Mouse (Mus musculus): ENCODE measurements around the gene Gpr162. TPM values are rescaled to one million over a fixed set of nuclear protein-coding genes. Genes with fewer than 3 reads are reported as not detected.
A peak's percentile ranks its signal among the peaks of the same experiment; 100 is the strongest.
"Not testable (repeated sequence)": the region's sequence is repeated elsewhere in the genome, so short reads cannot be mapped to it uniquely, and the experiment has no call there.

Gene Gpr162
- polyA plus RNA-seq, 1 experiment from 2014 or later, result 1.2 TPM

GRCm38 (mm10) chr6:124811701-124812560 lies 51.9 kb downstream of the Gpr162 start:
- Histone ChIP-seq H3K4me1 (peaks cover 56% of the 10 kb centered on the region), H3K27me3 (ENCODE audit: low read depth, poor library complexity, severe bottlenecking) (no peaks in the 10 kb centered on the region), H3K4me3 (peak overlapping the region; percentile 69), H3K36me3 (peaks cover 55% of the 10 kb centered on the region), H3K9me3 (replicated peaks) (no peaks in the 10 kb centered on the region), H3K27ac (peak overlapping the region; percentile 95; the same call in 1 of the 2 replicates)
- 86% methylated on average over 24 of the region's 24 CpGs for WGBS
- DNase-seq (ENCODE audit: low spot score), result no peak

DNA sequence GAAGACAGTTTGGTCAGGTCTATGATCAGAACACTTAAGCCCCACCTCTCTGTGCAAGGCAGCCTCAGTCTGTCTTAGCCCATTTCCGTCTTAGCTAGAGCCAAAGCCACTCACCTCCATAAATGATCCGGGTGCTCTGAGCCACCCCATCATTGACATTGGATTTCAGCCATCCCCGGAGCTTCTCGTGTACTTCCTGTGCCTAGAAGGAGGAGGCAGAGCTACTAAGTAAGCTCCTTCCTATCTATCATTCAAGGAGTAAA lies 52.4 kb downstream of the Gpr162 start:
- Histone ChIP-seq H3K4me1 (peaks cover 60% of the 10 kb centered on the region), H3K36me3 (peaks cover 49% of the 10 kb centered on the region), H3K9me3 (replicated peaks) (no peaks in the 10 kb centered on the region), H3K27me3 (ENCODE audit: low read depth, poor library complexity, severe bottlenecking) (no peaks in the 10 kb centered on the region), H3K27ac (no peak overlapping the region), H3K4me3 (no peak overlapping the region)
- no peak for DNase-seq (ENCODE audit: low spot score)
- WGBS, result 91% methylated on average over 4 of the region's 4 CpGs

GRCm38 (mm10) chr6:124810566-124811402 lies 53.0 kb downstream of the Gpr162 start:
- H3K4me1 ChIP-seq, result peaks cover 66% of the 10 kb centered on the region
- not testable (repeated sequence) for H3K27me3 ChIP-seq (ENCODE audit: low read depth, poor library complexity, severe bottlenecking); DNase-seq (ENCODE audit: low spot score); H3K9me3 ChIP-seq (replicated peaks); H3K4me3 ChIP-seq
- WGBS, result 87% methylated on average over 11 of the region's 11 CpGs
- peaks cover 44% of the 10 kb centered on the region for H3K36me3 ChIP-seq
- H3K27ac ChIP-seq, result 0 out of 2 replicates have a peak overlapping the region, but pooled peaks have one; percentile 83

GRCm38 (mm10) chr6:124809775-124810538 lies 53.8 kb downstream of the Gpr162 start:
- Histone ChIP-seq H3K4me3 (peak overlapping the region; percentile 63), H3K27ac (peak overlapping the region; percentile 83)
- whole genome bisulfite sequencing, result 52% methylated on average over 14 of the region's 14 CpGs

DNA sequence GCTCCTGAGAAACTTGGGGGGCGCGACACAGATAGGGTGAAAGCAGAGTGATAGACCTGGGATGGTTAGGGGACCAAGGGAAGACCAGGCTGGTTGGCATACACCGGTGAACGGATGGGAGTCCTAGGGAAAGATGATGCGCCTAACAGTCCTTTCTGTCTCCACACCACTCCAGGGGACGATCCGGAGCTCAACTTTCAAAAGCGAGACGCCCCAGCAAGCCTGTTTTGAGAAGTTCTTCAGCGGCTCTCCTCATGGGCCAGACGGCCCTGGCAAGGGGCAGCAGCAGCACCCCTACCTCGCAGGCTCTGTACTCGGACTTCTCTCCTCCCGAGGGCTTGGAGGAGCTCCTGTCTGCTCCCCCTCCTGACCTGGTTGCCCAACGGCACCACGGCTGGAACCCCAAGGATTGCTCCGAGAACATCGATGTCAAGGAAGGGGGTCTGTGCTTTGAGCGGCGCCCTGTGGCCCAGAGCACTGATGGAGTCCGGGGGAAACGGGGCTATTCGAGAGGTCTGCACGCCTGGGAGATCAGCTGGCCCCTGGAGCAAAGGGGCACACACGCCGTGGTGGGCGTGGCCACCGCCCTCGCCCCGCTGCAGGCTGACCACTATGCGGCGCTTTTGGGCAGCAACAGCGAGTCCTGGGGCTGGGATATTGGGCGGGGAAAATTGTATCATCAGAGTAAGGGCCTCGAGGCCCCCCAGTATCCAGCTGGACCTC lies 54.6 kb downstream of the Gpr162 start:
- Histone ChIP-seq H3K27ac (peak overlapping the region; percentile 83), H3K9me3 (replicated peaks) (no peaks in the 10 kb centered on the region), H3K4me1 (peaks cover 61% of the 10 kb centered on the region), H3K36me3 (peaks cover 31% of the 10 kb centered on the region), H3K4me3 (peak overlapping the region; percentile 63), H3K27me3 (ENCODE audit: low read depth, poor library complexity, severe bottlenecking) (no peaks in the 10 kb centered on the region)
- WGBS, result under 1% methylated on average over 35 of the region's 35 CpGs
- peak; percentile 88 for DNase-seq (ENCODE audit: low spot score)

More at GRCm38 (mm10) chr6:124809775-124810538, 53.8 kb downstream of the Gpr162 start:
- Histone ChIP-seq H3K9me3 (replicated peaks) (no peaks in the 10 kb centered on the region), H3K4me1 (peaks cover 68% of the 10 kb centered on the region), H3K27me3 (ENCODE audit: low read depth, poor library complexity, severe bottlenecking) (no peaks in the 10 kb centered on the region), H3K36me3 (peaks cover 35% of the 10 kb centered on the region)
- no peak for DNase-seq (ENCODE audit: low spot score)

Other genes starting within 250 kb of the Gpr162 start
- gene C1s2, start 227.9 kb downstream of the Gpr162 start, polyA plus RNA-seq (2016; fragmentation: Nextera tagmentation; extraction: Ambion mirVana), result not detected in 2 replicates
- gene Lpcat3, start 201.0 kb downstream of the Gpr162 start, polyA plus RNA-seq (2016; fragmentation: Nextera tagmentation; extraction: Ambion mirVana), result 37.3 and 45.7 TPM in 2 replicates
- 254 and 298 TPM in 2 replicates for gene Emg1, start 151.8 kb downstream of the Gpr162 start, polyA plus RNA-seq (2016; fragmentation: Nextera tagmentation; extraction: Ambion mirVana)
- 501 and 622 TPM in 2 replicates for gene Phb2, start 151.6 kb downstream of the Gpr162 start, polyA plus RNA-seq (2016; fragmentation: Nextera tagmentation; extraction: Ambion mirVana)
- 6.2 and 7.6 TPM in 2 replicates for gene Ptpn6, start 125.3 kb downstream of the Gpr162 start, polyA plus RNA-seq (2016; fragmentation: Nextera tagmentation; extraction: Ambion mirVana)
- gene Grcc10, start 122.6 kb downstream of the Gpr162 start, polyA plus RNA-seq (2016; fragmentation: Nextera tagmentation; extraction: Ambion mirVana), result 384 and 460 TPM in 2 replicates
- not detected in 2 replicates for gene Gm45234, start 108.0 kb downstream of the Gpr162 start, polyA plus RNA-seq (2016; fragmentation: Nextera tagmentation; extraction: Ambion mirVana)
- 12.9 and 14.8 TPM in 2 replicates for gene Atn1, start 107.5 kb downstream of the Gpr162 start, polyA plus RNA-seq (2016; fragmentation: Nextera tagmentation; extraction: Ambion mirVana)
- 0.69 and 1.5 TPM in 2 replicates for gene Eno2, start 94.3 kb downstream of the Gpr162 start, polyA plus RNA-seq (2016; fragmentation: Nextera tagmentation; extraction: Ambion mirVana)
- 0.35 and 0.68 TPM in 2 replicates for gene Lrrc23, start 84.3 kb downstream of the Gpr162 start, polyA plus RNA-seq (2016; fragmentation: Nextera tagmentation; extraction: Ambion mirVana)
- gene Spsb2, start 55.3 kb downstream of the Gpr162 start, polyA plus RNA-seq (2016; fragmentation: Nextera tagmentation; extraction: Ambion mirVana), result 4.7 and 6.9 TPM in 2 replicates
- gene Tpi1, start 49.7 kb downstream of the Gpr162 start, polyA plus RNA-seq (2016; fragmentation: Nextera tagmentation; extraction: Ambion mirVana), result 831 and 927 TPM in 2 replicates
- gene Usp5, start 34.5 kb downstream of the Gpr162 start, polyA plus RNA-seq (2016; fragmentation: Nextera tagmentation; extraction: Ambion mirVana), result 200 and 209 TPM in 2 replicates
- 243 and 250 TPM in 2 replicates for gene Cdca3, start 34.4 kb downstream of the Gpr162 start, polyA plus RNA-seq (2016; fragmentation: Nextera tagmentation; extraction: Ambion mirVana)
- 0.34 and 0.35 TPM in 2 replicates for gene Gnb3, start 23.7 kb downstream of the Gpr162 start, polyA plus RNA-seq (2016; fragmentation: Nextera tagmentation; extraction: Ambion mirVana)
- 17.3 and 26.8 TPM in 2 replicates for gene P3h3, start 6.2 kb downstream of the Gpr162 start, polyA plus RNA-seq (2016; fragmentation: Nextera tagmentation; extraction: Ambion mirVana)
- gene Cd4, start 24.2 kb upstream of the Gpr162 start, polyA plus RNA-seq (2016; fragmentation: Nextera tagmentation; extraction: Ambion mirVana), result not detected in 2 replicates
- 0.88 and 1.6 TPM in 2 replicates for gene Lag3, start 47.7 kb upstream of the Gpr162 start, polyA plus RNA-seq (2016; fragmentation: Nextera tagmentation; extraction: Ambion mirVana)
- gene Ptms, start 56.1 kb upstream of the Gpr162 start, polyA plus RNA-seq (2016; fragmentation: Nextera tagmentation; extraction: Ambion mirVana), result 144 and 208 TPM in 2 replicates
- 428 and 433 TPM in 2 replicates for gene Mlf2, start 67.4 kb upstream of the Gpr162 start, polyA plus RNA-seq (2016; fragmentation: Nextera tagmentation; extraction: Ambion mirVana)
- gene Cops7a, start 101.6 kb upstream of the Gpr162 start, polyA plus RNA-seq (2016; fragmentation: Nextera tagmentation; extraction: Ambion mirVana), result 141 and 150 TPM in 2 replicates
- 0.40 and 1.4 TPM in 2 replicates for gene Pianp, start 132.7 kb upstream of the Gpr162 start, polyA plus RNA-seq (2016; fragmentation: Nextera tagmentation; extraction: Ambion mirVana)
- 12.8 and 15.2 TPM in 2 replicates for gene Zfp384, start 145.2 kb upstream of the Gpr162 start, polyA plus RNA-seq (2016; fragmentation: Nextera tagmentation; extraction: Ambion mirVana)
- 121 and 145 TPM in 2 replicates for gene Ing4, start 175.8 kb upstream of the Gpr162 start, polyA plus RNA-seq (2016; fragmentation: Nextera tagmentation; extraction: Ambion mirVana)
- 10.1 and 13.0 TPM in 2 replicates for gene Acrbp, start 185.7 kb upstream of the Gpr162 start, polyA plus RNA-seq (2016; fragmentation: Nextera tagmentation; extraction: Ambion mirVana)
- 0.14 and 0.18 TPM in 2 replicates for gene Lpar5, start 203.9 kb upstream of the Gpr162 start, polyA plus RNA-seq (2016; fragmentation: Nextera tagmentation; extraction: Ambion mirVana)
- gene Chd4, start 232.0 kb upstream of the Gpr162 start, polyA plus RNA-seq (2016; fragmentation: Nextera tagmentation; extraction: Ambion mirVana), result 104 and 109 TPM in 2 replicates

Measured in limb, embryonic 10.5 days (tissue).